Mouse (Mus musculus) adrenal gland, adult 18-20 months (tissue): ENCODE results near the gene Olfr995. TPM values are rescaled to one million over a fixed set of nuclear protein-coding genes. Genes with fewer than 3 reads are reported as not detected.

Experiments used
- DNase-seq, 2 experiments: peaks; one replicate each; pipeline ENCODE4 v3.0.0; 2021 to 2022; ENCODE audit warnings: low spot score in 2 of 2
- long read RNA-seq, 2 experiments: library from polyadenylated mRNA; stranded (forward); transcript quantifications; one replicate each; pipeline ENCODE4 v2.0.0; 2021
- total RNA-seq, 2 experiments: library from RNA; stranded (reverse); gene quantifications; 1 replicate in 1 of 2; 2 replicates in 1 of 2; pipeline ENCODE4 v1.2.3; 2021

Olfr995 gene
- total RNA-seq: not detected
- long read RNA-seq, experiment 1: 0 reads
- long read RNA-seq, experiment 2: 0 reads

GRCm38 (mm10) chr2:85443539-85443938 is at the start of gene Olfr995:
Gene Olfr995 (minus strand): TSS chr2:85443639.
- DNase-seq: no peak

- DNase-seq: no peak
Measured at GRCm38 (mm10) chr2:85490396-85490795, 47.0 kb upstream of the Olfr995 start.

DNA sequence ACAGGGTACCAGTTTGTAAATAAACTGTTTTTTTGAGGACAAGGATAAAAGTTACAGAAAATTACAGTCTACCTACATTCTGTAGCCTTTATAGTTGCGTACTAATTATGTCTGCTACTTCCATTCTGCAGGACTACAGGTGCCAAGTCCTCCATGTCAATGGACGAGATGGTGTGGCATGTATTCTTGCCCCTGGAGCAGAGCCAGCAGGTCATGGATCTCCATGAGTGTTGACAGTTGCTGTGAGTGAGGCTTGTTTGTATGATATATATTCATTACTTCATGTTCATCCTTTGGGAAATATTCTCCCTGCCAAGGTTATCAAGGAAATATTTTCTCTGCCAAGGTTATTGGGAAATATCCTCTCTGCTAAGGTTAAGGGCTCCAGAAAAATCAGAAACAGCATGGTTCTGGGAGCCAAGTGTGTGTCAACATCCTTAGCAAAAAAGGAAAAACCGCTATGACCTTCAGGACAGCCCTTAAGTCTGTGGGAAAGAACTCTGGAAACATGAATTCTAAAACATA is 23.4 kb upstream of the Olfr995 start:
- DNase-seq: peak in 1 of 2 experiments; percentile 25

- no peak for DNase-seq
Measured at GRCm38 (mm10) chr2:85442546-85442945, 893 bp downstream of the Olfr995 start.

GRCm38 (mm10) chr2:85436351-85436750 is 7.1 kb downstream of the Olfr995 start, which contains the start of gene Olfr994:
Gene Olfr994 (minus strand): TSS chr2:85436451.
- no peak for DNase-seq

GRCm38 (mm10) chr2:85425893-85426292 is 17.5 kb downstream of the Olfr995 start:
- no peak for DNase-seq

DNA sequence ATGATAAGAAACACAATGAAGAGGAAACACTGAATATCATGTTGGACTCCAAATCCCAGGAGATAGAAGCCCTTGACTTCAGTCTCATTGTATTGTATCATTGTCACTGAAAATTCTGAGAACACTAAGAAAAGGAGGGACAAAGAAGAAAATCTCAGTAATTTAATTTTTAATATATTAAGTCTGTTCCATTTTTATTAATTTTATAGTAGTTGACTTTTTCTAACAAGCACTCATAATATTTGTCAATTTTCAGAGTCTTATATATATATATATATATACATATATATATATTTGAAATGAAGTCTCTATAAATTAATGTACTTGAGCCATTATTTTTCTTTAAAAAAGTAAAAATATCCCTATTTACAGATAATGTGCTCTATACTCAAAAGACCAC is 28.7 kb downstream of the Olfr995 start, which contains the start of gene Olfr993:
TSS of gene Olfr993 (minus strand) at position 101 of the 400 bp plus-strand sequence.
- DNase-seq: no peak

- DNase-seq: no peak
Measured at GRCm38 (mm10) chr2:85409369-85409768, 34.1 kb downstream of the Olfr995 start, which contains the start of gene Olfr992. Gene Olfr992 (minus strand): TSS chr2:85409469.

Other genes starting within 250 kb of the Olfr995 start
- 10 to 100 TPM; 17.0 to 20.0 TPM for gene Lrrc55, start 246.4 kb downstream of the Olfr995 start, total RNA-seq
- gene Olfr987, start 104.3 kb downstream of the Olfr995 start, total RNA-seq: not detected
- gene Olfr988, start 80.4 kb downstream of the Olfr995 start, total RNA-seq: not detected
- gene Olfr992, start 34.2 kb downstream of the Olfr995 start, total RNA-seq: not detected
- gene Olfr993, start 28.8 kb downstream of the Olfr995 start, total RNA-seq: not detected
- gene Olfr994, start 7.2 kb downstream of the Olfr995 start, total RNA-seq: not detected
- gene 4833423E24Rik, start 75.4 kb upstream of the Olfr995 start, total RNA-seq: under 1 TPM; 0.13 to 0.20 TPM
- not detected for gene Olfr996, start 135.6 kb upstream of the Olfr995 start, total RNA-seq
- gene Olfr998, start 145.3 kb upstream of the Olfr995 start, total RNA-seq: not detected
- not detected for gene Olfr1000, start 168.3 kb upstream of the Olfr995 start, total RNA-seq
- not detected for gene Olfr1002, start 207.1 kb upstream of the Olfr995 start, total RNA-seq
- not detected for gene Olfr154, start 220.8 kb upstream of the Olfr995 start, total RNA-seq
- gene Olfr1006, start 235.1 kb upstream of the Olfr995 start, total RNA-seq: not detected
- not detected for gene Olfr1008, start 245.8 kb upstream of the Olfr995 start, total RNA-seq